Mouse (Mus musculus): ENCODE data around the gene Glipr1l2. TPM values are rescaled to one million over a fixed set of nuclear protein-coding genes. Genes with fewer than 3 reads are reported as not detected.
"Not testable (repeated sequence)": the region's sequence is repeated elsewhere in the genome, so short reads cannot be mapped to it uniquely, and the experiment has no call there.

Glipr1l2 gene
- polyA plus RNA-seq (2015; fragmentation: Nextera tagmentation; extraction: Ambion mirVana): not detected in 2 replicates

DNA sequence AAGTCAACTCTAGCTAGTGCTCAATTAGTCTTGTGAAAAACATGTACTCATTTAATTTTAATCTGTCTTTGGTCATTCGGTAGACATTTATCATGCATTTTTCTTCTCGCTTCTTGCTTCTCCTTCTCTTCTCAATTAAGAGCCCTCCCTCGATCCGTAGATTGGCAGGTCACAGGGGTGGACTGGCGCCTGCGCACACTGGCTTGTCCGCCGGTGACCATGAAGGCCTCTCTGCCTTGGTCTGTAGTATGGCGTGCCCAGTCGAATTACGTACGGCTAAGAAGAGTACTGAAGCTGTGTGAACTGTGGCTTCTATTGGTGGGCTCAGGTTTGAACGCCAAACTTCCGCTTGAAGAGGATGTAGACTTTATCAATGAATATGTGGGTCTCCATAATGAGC is at the start of gene Glipr1l2:
Gene Glipr1l2 (plus strand): TSS at position 198 of the 400 bp plus-strand sequence.
- H3K27ac ChIP-seq (ENCODE audit: low read length): no peak within 1 kb of the TSS
- H3K4me1 ChIP-seq (ENCODE audit: insufficient read depth, low read length): no peaks in the 10 kb centered on the region
- no peak within 1 kb of the TSS for H3K4me3 ChIP-seq (ENCODE audit: low read length)
- ATAC-seq (ENCODE audit: low FRiP score, low TSS enrichment): no peak
- no peak within 1 kb of the TSS for H3K9ac ChIP-seq (replicated peaks; ENCODE audit: low read length)
- 93% methylated on average over 14 of the region's 14 CpGs for WGBS
- H3K36me3 ChIP-seq (ENCODE audit: insufficient read depth, low read length): no peaks in the 10 kb centered on the region
- H3K9me3 ChIP-seq (ENCODE audit: low read length): no peaks in the 10 kb centered on the region
- no peaks in the 10 kb centered on the region for H3K27me3 ChIP-seq (ENCODE audit: insufficient read depth, low read length)
- H3K4me2 ChIP-seq (replicated peaks; ENCODE audit: low read depth, low read length): no peak within 1 kb of the TSS

DNA sequence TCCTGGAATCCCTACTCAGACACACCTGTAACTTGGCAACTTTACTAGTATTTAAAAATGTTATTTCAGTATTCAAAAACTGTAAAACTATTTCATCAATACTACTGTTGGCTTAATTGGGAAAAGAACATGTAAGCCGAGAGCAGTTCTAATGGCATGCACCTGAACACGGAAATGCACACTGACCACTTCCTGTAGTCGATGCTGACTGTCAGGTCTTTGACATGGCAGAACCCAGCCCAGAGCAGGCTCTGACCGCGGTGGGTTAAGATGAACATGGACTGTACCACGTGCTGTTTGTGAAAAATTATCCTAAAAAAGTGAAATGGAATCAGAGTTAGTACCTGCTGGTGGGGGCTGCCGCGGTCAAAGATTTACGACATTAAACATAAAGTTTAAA is 39.6 kb upstream of the Glipr1l2 start:
- WGBS: 74% methylated on average over 9 of the region's 9 CpGs
- H3K9ac ChIP-seq (replicated peaks; ENCODE audit: low read length); H3K27me3 ChIP-seq (ENCODE audit: insufficient read depth, low read length); H3K4me1 ChIP-seq (ENCODE audit: insufficient read depth, low read length); H3K36me3 ChIP-seq (ENCODE audit: insufficient read depth, low read length); H3K4me3 ChIP-seq (ENCODE audit: low read length); H3K9me3 ChIP-seq (ENCODE audit: low read length); H3K27ac ChIP-seq (ENCODE audit: low read length); H3K4me2 ChIP-seq (replicated peaks; ENCODE audit: low read depth, low read length); ATAC-seq (ENCODE audit: low FRiP score, low TSS enrichment): not testable (repeated sequence)

DNA sequence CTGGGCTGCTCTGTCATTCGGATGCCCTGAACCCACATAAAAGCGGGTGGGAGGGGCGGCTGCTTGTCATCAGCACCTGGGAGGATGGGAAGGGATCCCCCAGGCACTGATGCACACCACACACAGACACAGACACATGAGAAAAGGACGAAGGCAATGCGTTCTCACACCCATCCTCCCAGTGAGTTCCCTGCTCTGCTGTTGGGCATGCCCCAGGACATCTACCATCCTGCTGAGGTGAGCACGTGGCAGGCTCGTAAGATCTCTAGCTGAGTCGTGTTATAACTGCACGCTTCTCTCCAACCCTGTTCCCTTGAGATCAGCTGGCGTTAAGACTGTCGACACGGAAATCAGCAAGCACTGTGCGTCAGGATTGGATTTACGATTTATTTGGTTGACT is 38.9 kb upstream of the Glipr1l2 start:
- not testable (repeated sequence) for H3K9ac ChIP-seq (replicated peaks; ENCODE audit: low read length); H3K4me2 ChIP-seq (replicated peaks; ENCODE audit: low read depth, low read length); H3K4me1 ChIP-seq (ENCODE audit: insufficient read depth, low read length); H3K9me3 ChIP-seq (ENCODE audit: low read length); H3K27me3 ChIP-seq (ENCODE audit: insufficient read depth, low read length); H3K4me3 ChIP-seq (ENCODE audit: low read length); H3K27ac ChIP-seq (ENCODE audit: low read length); H3K36me3 ChIP-seq (ENCODE audit: insufficient read depth, low read length)
- 30% methylated on average over 13 of the region's 14 CpGs for WGBS
- 0 out of 2 replicates have a peak, but pooled peaks have one; percentile 51 for ATAC-seq (ENCODE audit: low FRiP score, low TSS enrichment)

GRCm38 (mm10) chr10:112051220-112051619 is 31.9 kb upstream of the Glipr1l2 start:
- no peak for ATAC-seq (ENCODE audit: low FRiP score, low TSS enrichment)

GRCm38 (mm10) chr10:112051956-112052355 is 31.2 kb upstream of the Glipr1l2 start:
- H3K9ac ChIP-seq (replicated peaks; ENCODE audit: low read length); H3K27ac ChIP-seq (ENCODE audit: low read length); H3K36me3 ChIP-seq (ENCODE audit: insufficient read depth, low read length); H3K9me3 ChIP-seq (ENCODE audit: low read length); H3K4me2 ChIP-seq (replicated peaks; ENCODE audit: low read depth, low read length); H3K4me1 ChIP-seq (ENCODE audit: insufficient read depth, low read length); ATAC-seq (ENCODE audit: low FRiP score, low TSS enrichment); H3K27me3 ChIP-seq (ENCODE audit: insufficient read depth, low read length); H3K4me3 ChIP-seq (ENCODE audit: low read length): not testable (repeated sequence)
- 70% methylated on average over 2 of the region's 2 CpGs for WGBS

More at GRCm38 (mm10) chr10:112051220-112051619, 31.9 kb upstream of the Glipr1l2 start:
- Histone ChIP-seq H3K9me3 (ENCODE audit: low read length) (no peaks in the 10 kb centered on the region), H3K27ac (ENCODE audit: low read length) (no peak overlapping the region), H3K36me3 (ENCODE audit: insufficient read depth, low read length) (no peaks in the 10 kb centered on the region), H3K9ac (replicated peaks; ENCODE audit: low read length) (no peak overlapping the region), H3K4me2 (replicated peaks; ENCODE audit: low read depth, low read length) (no peak overlapping the region), H3K4me3 (ENCODE audit: low read length) (no peak overlapping the region), H3K4me1 (ENCODE audit: insufficient read depth, low read length) (no peaks in the 10 kb centered on the region), H3K27me3 (ENCODE audit: insufficient read depth, low read length) (no peaks in the 10 kb centered on the region)

- 52% methylated on average over 14 of the region's 14 CpGs for WGBS
- Histone ChIP-seq H3K4me1 (ENCODE audit: insufficient read depth, low read length) (no peaks in the 10 kb centered on the region), H3K36me3 (ENCODE audit: insufficient read depth, low read length) (no peaks in the 10 kb centered on the region), H3K27me3 (ENCODE audit: insufficient read depth, low read length) (no peaks in the 10 kb centered on the region), H3K27ac (ENCODE audit: low read length) (no peak within 1 kb of the TSS), H3K4me3 (ENCODE audit: low read length) (no peak within 1 kb of the TSS), H3K9me3 (ENCODE audit: low read length) (no peaks in the 10 kb centered on the region), H3K9ac (replicated peaks; ENCODE audit: low read length) (no peak within 1 kb of the TSS), H3K4me2 (replicated peaks; ENCODE audit: low read depth, low read length) (no peak within 1 kb of the TSS)
- ATAC-seq (ENCODE audit: low FRiP score, low TSS enrichment): peak; percentile 95
Measured at GRCm38 (mm10) chr10:112059702-112060582, 23.2 kb upstream of the Glipr1l2 start, which contains the start of gene Glipr1l1. TSS of gene Glipr1l1 (plus strand) at chr10:112060189.

GRCm38 (mm10) chr10:112060583-112060934 is 22.6 kb upstream of the Glipr1l2 start:
- H3K27ac ChIP-seq (ENCODE audit: low read length); H3K36me3 ChIP-seq (ENCODE audit: insufficient read depth, low read length); H3K4me1 ChIP-seq (ENCODE audit: insufficient read depth, low read length); H3K4me2 ChIP-seq (replicated peaks; ENCODE audit: low read depth, low read length); ATAC-seq (ENCODE audit: low FRiP score, low TSS enrichment); H3K4me3 ChIP-seq (ENCODE audit: low read length); H3K9me3 ChIP-seq (ENCODE audit: low read length); H3K9ac ChIP-seq (replicated peaks; ENCODE audit: low read length); H3K27me3 ChIP-seq (ENCODE audit: insufficient read depth, low read length): not testable (repeated sequence)
- WGBS: 73% methylated on average over 6 of the region's 6 CpGs

DNA sequence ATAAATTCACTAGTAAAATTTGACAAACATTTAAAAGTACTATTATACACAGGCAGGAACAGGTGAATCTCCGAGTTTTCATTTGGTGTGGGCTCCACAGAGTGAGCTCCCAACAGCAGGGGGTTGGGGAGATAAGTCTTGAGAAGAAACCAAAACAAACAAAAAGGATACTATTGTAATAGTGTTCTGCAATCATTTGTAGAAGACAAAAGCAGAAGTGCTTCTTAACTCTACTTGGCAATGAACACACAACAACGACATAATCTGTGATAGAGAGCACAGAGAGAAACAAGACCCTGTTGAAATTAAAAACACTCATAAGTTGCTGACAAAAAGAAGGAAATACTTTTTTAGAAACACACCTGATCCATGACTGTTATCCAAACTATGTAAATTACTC is 3.1 kb upstream of the Glipr1l2 start:
- Histone ChIP-seq H3K4me2 (replicated peaks; ENCODE audit: low read depth, low read length) (no peak overlapping the region), H3K36me3 (ENCODE audit: insufficient read depth, low read length) (no peaks in the 10 kb centered on the region), H3K27me3 (ENCODE audit: insufficient read depth, low read length) (no peaks in the 10 kb centered on the region), H3K9ac (replicated peaks; ENCODE audit: low read length) (no peak overlapping the region), H3K4me1 (ENCODE audit: insufficient read depth, low read length) (no peaks in the 10 kb centered on the region), H3K4me3 (ENCODE audit: low read length) (no peak overlapping the region), H3K27ac (ENCODE audit: low read length) (no peak overlapping the region), H3K9me3 (ENCODE audit: low read length) (no peaks in the 10 kb centered on the region)
- WGBS: 66% methylated on average over 2 of the region's 2 CpGs
- ATAC-seq (ENCODE audit: low FRiP score, low TSS enrichment): no peak

- not testable (repeated sequence) for ATAC-seq (ENCODE audit: low FRiP score, low TSS enrichment)
Measured at GRCm38 (mm10) chr10:112105785-112106184, 22.6 kb downstream of the Glipr1l2 start.

GRCm38 (mm10) chr10:112110401-112110800 is 27.2 kb downstream of the Glipr1l2 start:
- no peak overlapping the region for H3K9ac ChIP-seq (replicated peaks; ENCODE audit: low read length)
- WGBS: 89% methylated on average over 7 of the region's 7 CpGs
- no peak for ATAC-seq (ENCODE audit: low FRiP score, low TSS enrichment)

More at GRCm38 (mm10) chr10:112105785-112106184, 22.6 kb downstream of the Glipr1l2 start:
- H3K4me1 ChIP-seq (ENCODE audit: insufficient read depth, low read length); H3K4me3 ChIP-seq (ENCODE audit: low read length); H3K27ac ChIP-seq (ENCODE audit: low read length); H3K36me3 ChIP-seq (ENCODE audit: insufficient read depth, low read length); H3K9ac ChIP-seq (replicated peaks; ENCODE audit: low read length); H3K27me3 ChIP-seq (ENCODE audit: insufficient read depth, low read length); H3K4me2 ChIP-seq (replicated peaks; ENCODE audit: low read depth, low read length): not testable (repeated sequence)
- H3K9me3 ChIP-seq (ENCODE audit: low read length): peaks cover 11% of the 10 kb centered on the region
- WGBS: 7% methylated on average over 5 of the region's 5 CpGs

More at GRCm38 (mm10) chr10:112110401-112110800, 27.2 kb downstream of the Glipr1l2 start:
- no peak overlapping the region for H3K4me2 ChIP-seq (replicated peaks; ENCODE audit: low read depth, low read length)
- H3K27ac ChIP-seq (ENCODE audit: low read length): no peak overlapping the region
- no peaks in the 10 kb centered on the region for H3K27me3 ChIP-seq (ENCODE audit: insufficient read depth, low read length)
- H3K4me1 ChIP-seq (ENCODE audit: insufficient read depth, low read length): no peaks in the 10 kb centered on the region
- H3K4me3 ChIP-seq (ENCODE audit: low read length): no peak overlapping the region
- no peaks in the 10 kb centered on the region for H3K36me3 ChIP-seq (ENCODE audit: insufficient read depth, low read length)
- H3K9me3 ChIP-seq (ENCODE audit: low read length): no peaks in the 10 kb centered on the region

All from kidney, embryonic 16.5 days (tissue).